Mouse (Mus musculus): Measurements from ENCODE around the gene Pdcd10. TPM values are rescaled to one million over a fixed set of nuclear protein-coding genes. Genes with fewer than 3 reads are reported as not detected.

Pdcd10 gene
- polyA plus RNA-seq, 1 experiment: 41.7 TPM

GRCm38 (mm10) chr3:75551248-75551647 lies 5.4 kb downstream of the Pdcd10 start:
- H3K27ac ChIP-seq (ENCODE audit: insufficient read depth, low read length): no peak overlapping the region
- no peaks in the 10 kb centered on the region for H3K27me3 ChIP-seq (ENCODE audit: control insufficient read depth, insufficient read depth, low read length)
- H3K4me3 ChIP-seq (replicated peaks; ENCODE audit: insufficient read depth, low read depth, low read length): no peak overlapping the region
- TF ChIP-seq POLR2A (IDR thresholded peaks at IDR 0.05; ENCODE audit: borderline replicate concordance, insufficient read depth, low read length) (no peak), CTCF (IDR thresholded peaks at IDR 0.05; ENCODE audit: borderline replicate concordance, insufficient read depth, low read depth, low read length) (no peak)
- H3K4me1 ChIP-seq (ENCODE audit: control insufficient read depth, insufficient read depth, low read length): peaks cover 2% of the 10 kb centered on the region; the same call in 1 of the 2 replicates
- DNase-seq: peak in 1 of 2 experiments; percentile 48

- no peaks in the 10 kb centered on the region for H3K27me3 ChIP-seq (ENCODE audit: control insufficient read depth, insufficient read depth, low read length)
- WGBS: 85% methylated on average over 1 of the region's 1 CpGs
- DNase-seq: no peak
Observed at GRCm38 (mm10) chr3:75544287-75544686, 12.4 kb downstream of the Pdcd10 start.

GRCm38 (mm10) chr3:75542852-75543251 lies 13.8 kb downstream of the Pdcd10 start:
- H3K4me3 ChIP-seq (replicated peaks; ENCODE audit: insufficient read depth, low read depth, low read length): no peak overlapping the region
- DNase-seq: no peak
- TF ChIP-seq CTCF (IDR thresholded peaks at IDR 0.05; ENCODE audit: borderline replicate concordance, insufficient read depth, low read depth, low read length) (no peak), POLR2A (IDR thresholded peaks at IDR 0.05; ENCODE audit: borderline replicate concordance, insufficient read depth, low read length) (no peak)
- H3K27me3 ChIP-seq (ENCODE audit: control insufficient read depth, insufficient read depth, low read length): no peaks in the 10 kb centered on the region
- H3K4me1 ChIP-seq (ENCODE audit: control insufficient read depth, insufficient read depth, low read length): no peaks in the 10 kb centered on the region
- H3K27ac ChIP-seq (ENCODE audit: insufficient read depth, low read length): no peak overlapping the region
- WGBS: 67% methylated on average over 3 of the region's 3 CpGs

More at GRCm38 (mm10) chr3:75544287-75544686, 12.4 kb downstream of the Pdcd10 start:
- no peak overlapping the region for H3K27ac ChIP-seq (ENCODE audit: insufficient read depth, low read length)
- H3K4me3 ChIP-seq (replicated peaks; ENCODE audit: insufficient read depth, low read depth, low read length): no peak overlapping the region
- no peaks in the 10 kb centered on the region for H3K4me1 ChIP-seq (ENCODE audit: control insufficient read depth, insufficient read depth, low read length)
- TF ChIP-seq CTCF (IDR thresholded peaks at IDR 0.05; ENCODE audit: borderline replicate concordance, insufficient read depth, low read depth, low read length): no peak
- TF ChIP-seq POLR2A (IDR thresholded peaks at IDR 0.05; ENCODE audit: borderline replicate concordance, insufficient read depth, low read length): no peak

GRCm38 (mm10) chr3:75541259-75541658 lies 15.4 kb downstream of the Pdcd10 start:
- TF ChIP-seq CTCF (IDR thresholded peaks at IDR 0.05; ENCODE audit: borderline replicate concordance, insufficient read depth, low read depth, low read length) (no peak), POLR2A (IDR thresholded peaks at IDR 0.05; ENCODE audit: borderline replicate concordance, insufficient read depth, low read length) (no peak)
- Histone ChIP-seq H3K4me1 (ENCODE audit: control insufficient read depth, insufficient read depth, low read length) (no peaks in the 10 kb centered on the region), H3K4me3 (replicated peaks; ENCODE audit: insufficient read depth, low read depth, low read length) (no peak overlapping the region), H3K27ac (ENCODE audit: insufficient read depth, low read length) (no peak overlapping the region), H3K27me3 (ENCODE audit: control insufficient read depth, insufficient read depth, low read length) (no peaks in the 10 kb centered on the region)
- DNase-seq: no peak
- WGBS: 94% methylated on average over 4 of the region's 4 CpGs

- Histone ChIP-seq H3K27me3 (ENCODE audit: control insufficient read depth, insufficient read depth, low read length) (no peaks in the 10 kb centered on the region), H3K27ac (ENCODE audit: insufficient read depth, low read length) (no peak overlapping the region), H3K4me1 (ENCODE audit: control insufficient read depth, insufficient read depth, low read length) (no peaks in the 10 kb centered on the region), H3K4me3 (replicated peaks; ENCODE audit: insufficient read depth, low read depth, low read length) (no peak overlapping the region)
- TF ChIP-seq CTCF (IDR thresholded peaks at IDR 0.05; ENCODE audit: borderline replicate concordance, insufficient read depth, low read depth, low read length) (no peak), POLR2A (IDR thresholded peaks at IDR 0.05; ENCODE audit: borderline replicate concordance, insufficient read depth, low read length) (no peak)
- WGBS: 86% methylated on average over 3 of the region's 3 CpGs
- no peak for DNase-seq
Observed at GRCm38 (mm10) chr3:75534045-75534834, 22.4 kb downstream of the Pdcd10 start.

GRCm38 (mm10) chr3:75531074-75531473 lies 25.6 kb downstream of the Pdcd10 start:
- no peaks in the 10 kb centered on the region for H3K4me1 ChIP-seq (ENCODE audit: control insufficient read depth, insufficient read depth, low read length)
- no peak for DNase-seq
- no peak overlapping the region for H3K4me3 ChIP-seq (replicated peaks; ENCODE audit: insufficient read depth, low read depth, low read length)
- TF ChIP-seq CTCF (IDR thresholded peaks at IDR 0.05; ENCODE audit: borderline replicate concordance, insufficient read depth, low read depth, low read length): no peak
- TF ChIP-seq POLR2A (IDR thresholded peaks at IDR 0.05; ENCODE audit: borderline replicate concordance, insufficient read depth, low read length): no peak
- WGBS: 95% methylated on average over 3 of the region's 3 CpGs
- H3K27ac ChIP-seq (ENCODE audit: insufficient read depth, low read length): no peak overlapping the region
- H3K27me3 ChIP-seq (ENCODE audit: control insufficient read depth, insufficient read depth, low read length): no peaks in the 10 kb centered on the region

- WGBS: 98% methylated on average over 1 of the region's 1 CpGs
- no peak for TF ChIP-seq CTCF (IDR thresholded peaks at IDR 0.05; ENCODE audit: borderline replicate concordance, insufficient read depth, low read depth, low read length)
- TF ChIP-seq POLR2A (IDR thresholded peaks at IDR 0.05; ENCODE audit: borderline replicate concordance, insufficient read depth, low read length): no peak
- DNase-seq: no peak
- H3K4me3 ChIP-seq (replicated peaks; ENCODE audit: insufficient read depth, low read depth, low read length): no peak overlapping the region
- no peaks in the 10 kb centered on the region for H3K27me3 ChIP-seq (ENCODE audit: control insufficient read depth, insufficient read depth, low read length)
- no peak overlapping the region for H3K27ac ChIP-seq (ENCODE audit: insufficient read depth, low read length)
- no peaks in the 10 kb centered on the region for H3K4me1 ChIP-seq (ENCODE audit: control insufficient read depth, insufficient read depth, low read length)
Observed at GRCm38 (mm10) chr3:75522527-75522926, 34.1 kb downstream of the Pdcd10 start.

GRCm38 (mm10) chr3:75521314-75521713 lies 35.3 kb downstream of the Pdcd10 start:
- Histone ChIP-seq H3K27ac (ENCODE audit: insufficient read depth, low read length) (no peak overlapping the region), H3K27me3 (ENCODE audit: control insufficient read depth, insufficient read depth, low read length) (no peaks in the 10 kb centered on the region), H3K4me1 (ENCODE audit: control insufficient read depth, insufficient read depth, low read length) (no peaks in the 10 kb centered on the region), H3K4me3 (replicated peaks; ENCODE audit: insufficient read depth, low read depth, low read length) (no peak overlapping the region)
- TF ChIP-seq POLR2A (IDR thresholded peaks at IDR 0.05; ENCODE audit: borderline replicate concordance, insufficient read depth, low read length): no peak
- TF ChIP-seq CTCF (IDR thresholded peaks at IDR 0.05; ENCODE audit: borderline replicate concordance, insufficient read depth, low read depth, low read length): no peak
- DNase-seq: no peak
- 63% methylated on average over 2 of the region's 2 CpGs for WGBS

All from cerebellum, adult 2 months (tissue).